Mouse (Mus musculus) lung, adult 18-20 months (tissue): Measurements from ENCODE around the gene Reep3.
"Not testable (repeated sequence)": the region's sequence is repeated elsewhere in the genome, so short reads cannot be mapped to it uniquely, and the experiment has no call there.

Experiments used
- DNase-seq, 2 experiments: peaks; one replicate each; pipeline ENCODE4 v3.0.0; 2022; ENCODE audit warnings: mixed read lengths in 2 of 2

The Reep3 gene

GRCm38 (mm10) chr10:67010521-67010920 lies 86.2 kb downstream of the Reep3 start:
- DNase-seq = no peak

- peak in 1 of 2 experiments; percentile 12 for DNase-seq
Observed at GRCm38 (mm10) chr10:67004527-67005042, 92.2 kb downstream of the Reep3 start.

- peak; percentile 49 to 59 for DNase-seq
Observed at GRCm38 (mm10) chr10:67003743-67004526, 92.8 kb downstream of the Reep3 start.

GRCm38 (mm10) chr10:67003009-67003742 lies 93.6 kb downstream of the Reep3 start:
- DNase-seq = peak; percentile 46 to 60

GRCm38 (mm10) chr10:67002207-67003008 lies 94.3 kb downstream of the Reep3 start:
- peak; percentile 83 to 89 for DNase-seq

- not testable (repeated sequence) for DNase-seq
Observed at GRCm38 (mm10) chr10:67000958-67001615, 95.7 kb downstream of the Reep3 start.

- DNase-seq = no peak
Observed at GRCm38 (mm10) chr10:67000136-67000535, 96.6 kb downstream of the Reep3 start.

GRCm38 (mm10) chr10:66998770-66999169 lies 98.0 kb downstream of the Reep3 start:
- DNase-seq = no peak

GRCm38 (mm10) chr10:66995181-66995580 lies 101.6 kb downstream of the Reep3 start:
- no peak for DNase-seq

GRCm38 (mm10) chr10:66994469-66994868 lies 102.3 kb downstream of the Reep3 start:
- no peak for DNase-seq

GRCm38 (mm10) chr10:66992591-66992990 lies 104.2 kb downstream of the Reep3 start:
- DNase-seq = no peak

- peak; percentile 37 to 58 for DNase-seq
Observed at GRCm38 (mm10) chr10:66990506-66990905, 106.2 kb downstream of the Reep3 start.

GRCm38 (mm10) chr10:66983043-66983442 lies 113.7 kb downstream of the Reep3 start:
- DNase-seq = no peak

- DNase-seq = no peak
Observed at GRCm38 (mm10) chr10:66978215-66978614, 118.5 kb downstream of the Reep3 start.

- no peak for DNase-seq
Observed at GRCm38 (mm10) chr10:66977093-66977492, 119.7 kb downstream of the Reep3 start.

- DNase-seq = no peak
Observed at GRCm38 (mm10) chr10:66975451-66975850, 121.3 kb downstream of the Reep3 start.

GRCm38 (mm10) chr10:66974417-66974816 lies 122.3 kb downstream of the Reep3 start:
- no peak for DNase-seq

- DNase-seq = no peak
Observed at GRCm38 (mm10) chr10:66973866-66974265, 122.9 kb downstream of the Reep3 start.

GRCm38 (mm10) chr10:66973274-66973673 lies 123.5 kb downstream of the Reep3 start:
- no peak for DNase-seq

- no peak for DNase-seq
Observed at GRCm38 (mm10) chr10:66970336-66971115, 126.2 kb downstream of the Reep3 start.

- no peak for DNase-seq
Observed at GRCm38 (mm10) chr10:66969581-66969980, 127.2 kb downstream of the Reep3 start.

GRCm38 (mm10) chr10:66969081-66969480 lies 127.7 kb downstream of the Reep3 start:
- no peak for DNase-seq
